Mouse (Mus musculus): Measurements from ENCODE around the gene Fdx1. TPM values are rescaled to one million over a fixed set of nuclear protein-coding genes. Genes with fewer than 3 reads are reported as not detected.

The Fdx1 gene
- total RNA-seq, 1 experiment: 21.3 TPM

- TF ChIP-seq ZC3H11A (IDR thresholded peaks at IDR 0.05; ENCODE audit: borderline replicate concordance, low read depth, low read length): no peak
- TF ChIP-seq ZNF384 (IDR thresholded peaks at IDR 0.05; ENCODE audit: low read depth, low read length): no peak
- TF ChIP-seq MAFK (IDR thresholded peaks at IDR 0.05; ENCODE audit: insufficient read depth, low read depth, low read length): no peak
- TF ChIP-seq CHD2 (IDR thresholded peaks at IDR 0.05; ENCODE audit: low read depth, low read length): no peak
- TF ChIP-seq HCFC1 (IDR thresholded peaks at IDR 0.05; ENCODE audit: borderline replicate concordance, insufficient read depth, low read length): no peak
- no peaks in the 10 kb centered on the region for H3K36me3 ChIP-seq (ENCODE audit: control insufficient read depth, insufficient read depth, low read length, poor library complexity, severe bottlenecking)
- H3K9ac ChIP-seq (ENCODE audit: insufficient read depth, low read depth, low read length, poor library complexity, severe bottlenecking): no peak overlapping the region
- in situ Hi-C loops (cut with MboI; ENCODE audit: low sequenced_read_pairs in 2 of 2, unreplicated experiment in 2 of 2): loop anchor here in 1 of 2 experiments (25.0 kb wide), 1 partner anchor 312 kb away; no protein-coding TSS in a partner anchor
- no peaks in the 10 kb centered on the region for H3K9me3 ChIP-seq (ENCODE audit: control insufficient read depth, insufficient read depth, low read depth, low read length)
- H3K27ac ChIP-seq (ENCODE audit: insufficient read depth, low read depth, low read length, poor library complexity, severe bottlenecking): no peak overlapping the region
- no peak for DNase-seq (ENCODE audit: low read depth, low spot score)
- peaks cover 2 to 3% of the 10 kb centered on the region in 2 experiments; a peak in 3 of 4 replicates for H3K4me1 ChIP-seq (ENCODE audit: control insufficient read depth in 2 of 2, insufficient read depth in 2 of 2, low read length in 2 of 2, poor library complexity in 1 of 2)
- no peak overlapping the region for H3K4me3 ChIP-seq (ENCODE audit: insufficient read depth in 1 of 2, low read depth in 1 of 2, low read length in 2 of 2, poor library complexity in 1 of 2, severe bottlenecking in 1 of 2)
Measured at GRCm38 (mm10) chr9:51974871-51975270, 11.5 kb upstream of the Fdx1 start.

- TF ChIP-seq ZC3H11A (IDR thresholded peaks at IDR 0.05; ENCODE audit: borderline replicate concordance, low read depth, low read length) (no peak), CHD2 (IDR thresholded peaks at IDR 0.05; ENCODE audit: low read depth, low read length) (no peak), HCFC1 (IDR thresholded peaks at IDR 0.05; ENCODE audit: borderline replicate concordance, insufficient read depth, low read length) (no peak), ZNF384 (IDR thresholded peaks at IDR 0.05; ENCODE audit: low read depth, low read length) (no peak), MAFK (IDR thresholded peaks at IDR 0.05; ENCODE audit: insufficient read depth, low read depth, low read length) (no peak)
- H3K27ac ChIP-seq (ENCODE audit: insufficient read depth, low read depth, low read length, poor library complexity, severe bottlenecking): no peak overlapping the region
- H3K4me3 ChIP-seq (ENCODE audit: insufficient read depth in 1 of 2, low read depth in 1 of 2, low read length in 2 of 2, poor library complexity in 1 of 2, severe bottlenecking in 1 of 2): no peak overlapping the region
- H3K4me1 ChIP-seq (ENCODE audit: control insufficient read depth in 2 of 2, insufficient read depth in 2 of 2, low read length in 2 of 2, poor library complexity in 1 of 2): peaks cover 0 to 3% of the 10 kb centered on the region in 2 experiments; a peak in 3 of 4 replicates
- H3K36me3 ChIP-seq (ENCODE audit: control insufficient read depth, insufficient read depth, low read length, poor library complexity, severe bottlenecking): no peaks in the 10 kb centered on the region
- no peak overlapping the region for H3K9ac ChIP-seq (ENCODE audit: insufficient read depth, low read depth, low read length, poor library complexity, severe bottlenecking)
- no peak for DNase-seq (ENCODE audit: low read depth, low spot score)
- in situ Hi-C loops (cut with MboI; ENCODE audit: low sequenced_read_pairs in 2 of 2, unreplicated experiment in 2 of 2): no loop called here
- no peaks in the 10 kb centered on the region for H3K9me3 ChIP-seq (ENCODE audit: control insufficient read depth, insufficient read depth, low read depth, low read length)
Measured at GRCm38 (mm10) chr9:51973846-51974245, 10.5 kb upstream of the Fdx1 start.

- Histone ChIP-seq H3K4me3 (ENCODE audit: insufficient read depth in 1 of 2, low read depth in 1 of 2, low read length in 2 of 2, poor library complexity in 1 of 2, severe bottlenecking in 1 of 2) (no peak overlapping the region), H3K9ac (ENCODE audit: insufficient read depth, low read depth, low read length, poor library complexity, severe bottlenecking) (no peak overlapping the region), H3K9me3 (ENCODE audit: control insufficient read depth, insufficient read depth, low read depth, low read length) (no peaks in the 10 kb centered on the region), H3K4me1 (ENCODE audit: control insufficient read depth in 2 of 2, insufficient read depth in 2 of 2, low read length in 2 of 2, poor library complexity in 1 of 2) (no peaks in the 10 kb centered on the region), H3K36me3 (ENCODE audit: control insufficient read depth, insufficient read depth, low read length, poor library complexity, severe bottlenecking) (no peaks in the 10 kb centered on the region), H3K27ac (ENCODE audit: insufficient read depth, low read depth, low read length, poor library complexity, severe bottlenecking) (no peak overlapping the region)
- in situ Hi-C loops (cut with MboI; ENCODE audit: low sequenced_read_pairs in 2 of 2, unreplicated experiment in 2 of 2): no loop called here
- no peak for DNase-seq (ENCODE audit: low read depth, low spot score)
- TF ChIP-seq ZNF384 (IDR thresholded peaks at IDR 0.05; ENCODE audit: low read depth, low read length): peak; percentile 91
- TF ChIP-seq MAFK (IDR thresholded peaks at IDR 0.05; ENCODE audit: insufficient read depth, low read depth, low read length): no peak
- peak; percentile 26; the same call in 1 of the 2 replicates for TF ChIP-seq ZC3H11A (IDR thresholded peaks at IDR 0.05; ENCODE audit: borderline replicate concordance, low read depth, low read length)
- no peak for TF ChIP-seq CHD2 (IDR thresholded peaks at IDR 0.05; ENCODE audit: low read depth, low read length)
- no peak for TF ChIP-seq HCFC1 (IDR thresholded peaks at IDR 0.05; ENCODE audit: borderline replicate concordance, insufficient read depth, low read length)
Measured at GRCm38 (mm10) chr9:51966373-51966772, 3.0 kb upstream of the Fdx1 start.

GRCm38 (mm10) chr9:51964110-51964509 lies 754 bp upstream of the Fdx1 start:
- H3K4me3 ChIP-seq (ENCODE audit: insufficient read depth in 1 of 2, low read depth in 1 of 2, low read length in 2 of 2, poor library complexity in 1 of 2, severe bottlenecking in 1 of 2): no peak overlapping the region
- H3K4me1 ChIP-seq (ENCODE audit: control insufficient read depth in 2 of 2, insufficient read depth in 2 of 2, low read length in 2 of 2, poor library complexity in 1 of 2): no peaks in the 10 kb centered on the region
- TF ChIP-seq CHD2 (IDR thresholded peaks at IDR 0.05; ENCODE audit: low read depth, low read length): no peak
- no peak for TF ChIP-seq ZC3H11A (IDR thresholded peaks at IDR 0.05; ENCODE audit: borderline replicate concordance, low read depth, low read length)
- no peak for TF ChIP-seq ZNF384 (IDR thresholded peaks at IDR 0.05; ENCODE audit: low read depth, low read length)
- TF ChIP-seq HCFC1 (IDR thresholded peaks at IDR 0.05; ENCODE audit: borderline replicate concordance, insufficient read depth, low read length): no peak
- no peak for TF ChIP-seq MAFK (IDR thresholded peaks at IDR 0.05; ENCODE audit: insufficient read depth, low read depth, low read length)

More at GRCm38 (mm10) chr9:51964110-51964509, 754 bp upstream of the Fdx1 start:
- Histone ChIP-seq H3K36me3 (ENCODE audit: control insufficient read depth, insufficient read depth, low read length, poor library complexity, severe bottlenecking) (no peaks in the 10 kb centered on the region), H3K9ac (ENCODE audit: insufficient read depth, low read depth, low read length, poor library complexity, severe bottlenecking) (no peak overlapping the region), H3K27ac (ENCODE audit: insufficient read depth, low read depth, low read length, poor library complexity, severe bottlenecking) (no peak overlapping the region), H3K9me3 (ENCODE audit: control insufficient read depth, insufficient read depth, low read depth, low read length) (no peaks in the 10 kb centered on the region)
- in situ Hi-C loops (cut with MboI; ENCODE audit: low sequenced_read_pairs in 2 of 2, unreplicated experiment in 2 of 2): no loop called here
- DNase-seq (ENCODE audit: low read depth, low spot score): no peak

All from ES-E14 (cell line).